Mouse (Mus musculus): Measurements from ENCODE around the gene Wdr95.

The Wdr95 gene

DNA sequence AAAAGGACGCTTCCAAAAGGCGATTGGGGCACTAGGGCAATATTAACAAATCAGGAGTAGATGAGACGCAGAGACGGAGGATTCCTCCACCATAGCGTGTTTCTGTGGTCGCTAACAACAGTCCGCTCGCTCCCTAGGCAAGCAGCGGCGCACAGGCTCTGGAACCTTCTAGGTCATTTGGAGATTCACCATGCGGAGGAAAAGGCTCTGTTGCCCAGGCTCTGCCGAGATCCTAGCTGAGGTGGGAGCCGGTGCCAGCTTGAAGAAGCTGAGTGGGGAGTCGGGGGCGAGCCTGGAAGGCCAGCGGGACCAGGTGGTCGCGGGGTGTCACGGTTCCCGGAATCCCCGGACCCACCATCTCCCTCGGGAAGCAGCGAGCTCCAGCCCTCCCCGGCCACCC lies 107.1 kb downstream of the Wdr95 start:
- DNase-seq, result no peak

DNA sequence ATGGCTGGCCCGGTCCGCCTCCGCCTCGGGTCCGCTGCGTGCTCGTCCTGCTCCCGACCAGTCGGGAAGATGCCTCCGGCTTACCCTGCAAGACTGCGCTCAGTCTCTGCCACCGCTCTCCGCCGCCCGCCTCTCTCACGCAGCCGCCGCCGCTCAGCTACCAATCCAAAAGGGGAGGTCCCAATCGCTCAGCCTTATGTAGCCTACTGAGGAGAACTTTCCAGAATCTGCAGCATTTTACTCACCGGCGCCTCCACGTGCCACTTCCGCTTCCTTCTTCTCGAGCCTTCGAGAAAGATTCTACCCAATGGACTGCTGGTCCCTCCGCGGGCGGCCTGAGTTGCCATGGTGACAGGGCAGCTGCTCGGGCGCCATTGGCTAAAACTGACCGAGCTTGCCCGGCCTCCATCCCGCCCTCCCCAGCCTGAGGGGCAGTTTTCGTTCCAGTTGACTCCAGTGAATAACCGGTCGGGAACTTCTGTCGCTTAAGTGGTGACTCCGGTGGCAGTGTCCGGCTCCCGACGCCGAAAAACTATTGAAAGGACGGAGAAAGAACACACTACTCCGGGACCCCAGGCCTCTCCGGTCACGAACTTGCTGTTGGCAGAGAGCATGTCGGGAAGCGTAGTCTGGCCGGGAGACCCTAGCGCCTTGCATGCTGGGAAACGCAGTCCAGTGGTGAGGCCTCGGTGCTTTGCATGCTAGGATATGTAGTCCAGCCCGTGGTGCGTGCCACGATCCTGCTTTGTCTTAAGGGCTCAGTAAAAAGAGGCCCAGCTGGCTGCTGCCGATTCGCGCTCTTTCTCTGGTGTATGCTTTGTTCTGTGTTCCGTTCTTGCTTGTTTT lies 107.8 kb downstream of the Wdr95 start, which contains the start of gene Hsph1:
Gene Hsph1, minus strand, starts transcription at position 302 of the 846 bp plus-strand sequence.
- DNase-seq, result peak; percentile 98

DNA sequence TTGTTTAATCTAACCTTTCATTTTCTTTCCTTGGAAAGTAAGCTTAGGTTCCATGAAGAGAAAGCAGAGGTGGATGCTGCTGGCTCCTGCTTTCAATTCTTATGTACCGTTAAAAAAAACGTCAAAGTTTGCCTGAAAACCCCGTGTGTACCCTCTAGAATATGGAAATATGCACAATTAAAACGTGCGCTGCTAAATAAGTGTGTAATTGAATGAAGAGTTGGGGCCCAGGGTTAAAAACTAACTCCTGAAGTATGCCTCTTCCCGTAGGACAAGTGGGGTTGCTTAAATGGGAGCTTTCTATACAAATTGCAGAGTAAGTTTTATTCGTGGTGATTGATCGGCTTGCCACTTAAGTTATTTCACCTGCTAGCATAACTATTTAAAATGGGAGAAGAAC lies 108.8 kb downstream of the Wdr95 start:
- no peak for DNase-seq

DNA sequence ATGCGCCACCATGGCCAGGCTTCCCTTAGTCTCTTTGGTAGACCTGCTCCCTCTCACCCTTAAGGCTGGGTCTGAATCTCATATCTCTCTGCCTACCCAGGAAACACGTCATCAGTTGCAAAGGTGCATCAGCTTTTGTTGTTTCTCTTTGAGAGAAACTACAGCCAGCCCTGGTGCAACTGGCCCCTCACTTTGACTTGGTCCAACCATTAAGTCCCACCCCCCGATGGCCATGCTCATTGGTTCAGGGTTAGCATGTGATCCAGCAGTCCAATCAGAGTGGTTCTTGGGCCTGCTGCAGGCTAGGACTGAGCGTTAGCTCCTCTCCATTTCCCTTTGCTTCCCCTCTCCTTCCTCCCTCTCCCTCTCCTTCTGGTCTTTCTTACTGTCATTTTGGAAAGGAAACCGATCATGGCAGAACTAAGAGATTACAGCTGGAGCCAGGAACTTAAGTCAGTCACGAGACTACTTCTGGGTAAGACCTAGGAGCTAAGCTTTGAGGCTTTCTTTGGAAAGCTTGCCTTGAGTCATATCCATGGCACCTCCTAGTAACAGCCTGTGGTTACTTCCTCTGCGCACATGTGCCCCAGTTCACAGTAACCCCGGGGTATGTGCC lies 112.9 kb downstream of the Wdr95 start:
- no peak for DNase-seq

DNA sequence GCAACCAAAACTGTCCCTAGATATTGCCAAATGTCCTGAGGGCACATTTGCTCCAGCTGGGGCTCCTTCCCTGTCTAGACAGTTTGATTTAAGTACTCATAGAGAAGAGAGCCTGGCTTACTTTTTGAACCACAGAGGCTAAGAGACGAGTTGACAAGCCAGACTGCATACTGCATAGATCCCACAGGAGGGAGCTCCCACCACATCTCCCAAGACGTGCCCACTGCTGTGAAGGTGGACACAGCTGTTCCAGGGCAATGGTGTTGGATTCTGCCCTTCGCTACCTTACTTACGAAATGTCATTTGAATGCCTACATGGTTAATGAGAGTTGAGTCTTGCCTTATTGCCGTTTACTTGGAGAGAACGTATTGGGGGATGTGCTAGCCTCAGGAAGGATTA lies 113.9 kb downstream of the Wdr95 start:
- DNase-seq, result no peak

DNA sequence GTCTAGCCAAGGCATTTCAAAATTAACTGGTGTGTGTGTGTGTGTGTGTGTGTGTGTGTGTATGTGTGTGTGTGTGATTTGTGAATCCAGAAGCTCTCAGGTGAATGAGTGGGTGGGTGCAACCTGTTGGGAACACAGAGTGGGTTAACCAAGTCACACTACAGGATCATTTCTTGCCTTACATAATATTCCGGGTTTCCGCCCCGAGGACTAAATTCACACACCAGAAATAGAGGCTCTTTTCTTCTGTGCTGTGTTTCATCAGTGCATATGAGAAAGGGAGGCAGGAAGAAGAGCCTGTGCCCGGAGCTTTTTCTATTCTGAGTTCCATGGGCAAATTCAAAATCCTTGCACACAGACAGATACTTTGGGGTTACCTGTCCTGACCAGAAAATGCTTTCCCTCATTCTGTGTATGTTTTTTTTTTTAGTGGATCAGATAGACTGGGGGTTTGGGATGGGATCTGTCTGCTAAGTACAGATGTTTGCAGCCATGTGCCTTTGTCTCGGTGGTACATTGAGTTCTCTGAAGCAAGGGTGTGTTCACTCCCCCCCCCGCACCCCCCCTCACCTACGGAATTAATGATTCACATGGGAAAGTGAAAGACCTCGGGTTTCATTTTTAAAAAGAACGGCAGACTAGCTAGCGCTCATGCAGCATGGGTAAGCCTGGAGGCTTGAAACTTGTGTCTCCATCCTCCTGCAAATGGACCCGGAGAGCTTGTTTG lies 114.5 kb downstream of the Wdr95 start:
- DNase-seq, result no peak

DNA sequence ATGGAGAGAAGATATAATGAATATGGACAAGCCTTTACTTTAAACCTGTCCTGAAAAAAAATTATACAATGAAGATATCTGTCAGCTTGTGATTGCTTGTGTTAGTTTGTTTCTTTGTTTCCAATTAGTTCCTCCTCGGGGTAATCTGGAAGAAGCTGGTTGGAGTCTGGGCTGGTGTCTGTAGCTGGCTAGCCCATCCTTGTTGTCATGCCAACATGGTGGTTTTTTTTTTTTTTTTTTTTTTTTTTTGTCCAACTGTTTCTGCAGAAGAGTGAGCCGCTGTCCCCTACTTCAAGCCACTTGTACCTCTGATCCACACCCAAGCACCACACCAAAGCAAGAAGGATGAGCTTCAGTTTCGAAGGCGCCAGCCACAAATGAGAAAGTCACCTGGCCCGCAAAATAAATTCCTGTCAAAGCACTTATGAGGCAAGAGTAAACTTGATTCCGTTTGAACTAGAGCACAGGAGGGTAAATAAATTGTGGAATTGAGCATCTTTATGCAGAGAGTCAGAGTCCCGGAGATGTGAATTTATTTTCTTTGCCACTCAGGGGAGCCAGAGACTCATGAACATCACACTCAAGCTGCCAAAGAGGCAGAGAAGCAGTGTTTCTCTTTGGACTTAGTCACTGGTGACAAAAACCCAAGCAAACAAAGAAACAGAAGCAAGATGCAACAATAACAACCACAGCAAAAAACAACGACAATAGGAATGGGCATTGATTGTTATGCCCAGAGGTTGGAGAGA lies 119.1 kb downstream of the Wdr95 start:
- DNase-seq, result no peak

DNA sequence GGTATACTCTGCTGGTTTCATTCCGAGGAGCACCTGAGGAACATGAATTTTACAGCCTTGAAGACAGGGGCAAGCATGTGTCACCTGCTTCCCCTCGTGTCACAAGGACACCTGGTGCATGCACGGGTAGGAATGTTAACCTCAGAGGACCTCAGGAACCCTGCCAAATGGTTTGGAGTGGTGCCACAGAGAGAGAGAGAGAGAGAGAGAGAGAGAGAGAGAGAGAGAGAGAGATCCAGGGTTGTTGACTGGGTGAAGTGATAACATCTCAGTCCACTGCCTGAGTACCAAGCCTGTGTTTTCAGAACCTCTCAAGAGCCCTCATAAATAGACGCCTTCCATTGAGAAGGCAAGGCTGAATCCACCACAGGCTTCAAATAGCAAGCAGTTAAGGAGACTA lies 119.7 kb downstream of the Wdr95 start:
- DNase-seq, result peak; percentile 12

DNA sequence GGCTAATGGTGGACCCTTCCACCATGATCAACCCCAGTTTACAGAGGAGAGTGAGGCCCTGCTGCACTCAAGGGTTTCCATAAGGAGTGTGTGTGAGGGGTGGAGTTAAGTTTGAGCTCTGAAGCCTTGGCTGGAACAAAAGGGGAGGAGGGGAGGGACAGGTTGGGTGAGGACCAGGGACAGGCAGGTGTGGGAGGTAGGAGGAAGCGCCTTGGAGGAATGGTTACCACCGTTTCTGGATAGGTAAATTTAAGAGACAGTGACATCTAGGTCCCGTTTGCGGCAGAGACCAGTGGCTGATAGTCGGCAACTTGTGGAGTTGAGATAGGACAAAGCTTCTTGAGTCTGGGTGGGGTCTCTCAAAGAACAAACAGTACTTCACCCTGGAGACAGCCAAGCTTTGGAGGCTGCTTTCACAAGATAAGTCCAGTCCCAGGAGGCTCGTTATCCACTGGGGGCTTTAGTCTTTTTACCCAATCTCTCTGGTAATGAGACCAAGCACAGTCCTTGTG lies 120.5 kb downstream of the Wdr95 start:
- DNase-seq, result no peak

DNA sequence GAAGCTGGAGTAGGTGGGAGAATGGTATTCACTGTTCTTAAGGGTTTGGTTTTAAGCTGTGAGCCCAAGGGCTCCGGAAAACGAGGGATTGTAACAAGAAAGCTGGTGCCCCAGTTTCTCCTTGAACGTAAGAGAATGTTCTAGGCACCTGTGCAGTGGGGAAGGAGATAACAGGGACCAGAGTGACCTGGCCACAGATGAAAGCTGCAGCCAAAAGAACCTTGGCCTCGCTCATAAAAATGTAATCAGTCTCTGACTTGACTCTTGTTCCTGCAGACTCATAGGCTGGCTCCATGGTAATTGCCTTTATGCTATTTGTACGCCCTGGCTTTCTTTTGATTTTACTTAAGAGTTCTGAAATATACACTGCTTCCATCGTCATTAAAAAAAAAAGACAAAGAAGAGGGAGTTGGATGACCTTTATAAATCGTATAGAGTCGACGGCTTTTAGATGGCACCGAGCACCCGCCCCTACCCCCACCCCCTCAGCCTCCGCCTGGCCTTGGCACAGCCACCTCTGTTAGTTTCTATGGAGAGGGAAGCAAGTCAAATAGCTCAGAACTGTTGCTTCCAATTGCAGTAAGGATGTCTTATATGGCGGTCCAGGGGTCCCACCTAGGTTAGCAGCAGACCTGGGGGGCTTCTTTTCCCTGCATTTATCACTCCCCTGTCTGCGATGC lies 121.2 kb downstream of the Wdr95 start:
- DNase-seq, result no peak

DNA sequence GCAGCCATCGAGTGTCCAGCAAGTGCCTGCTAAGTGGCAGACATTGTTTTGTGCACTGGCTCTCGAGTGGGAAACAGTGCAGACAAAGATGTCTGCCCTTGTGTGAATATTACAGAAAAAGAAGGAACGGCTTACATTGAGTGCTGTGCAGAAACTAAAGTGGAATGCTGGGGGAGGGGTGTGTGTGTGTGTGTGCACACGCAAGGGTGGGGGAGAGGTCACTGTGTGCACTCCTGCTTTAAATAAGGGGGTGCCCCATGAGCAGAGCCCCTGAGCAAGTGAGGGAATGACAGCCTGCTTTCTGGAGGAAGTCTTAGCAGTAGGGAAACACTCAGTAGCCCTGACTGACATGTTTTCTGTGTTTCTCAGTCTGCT lies 121.7 kb downstream of the Wdr95 start:
- DNase-seq, result no peak

DNA sequence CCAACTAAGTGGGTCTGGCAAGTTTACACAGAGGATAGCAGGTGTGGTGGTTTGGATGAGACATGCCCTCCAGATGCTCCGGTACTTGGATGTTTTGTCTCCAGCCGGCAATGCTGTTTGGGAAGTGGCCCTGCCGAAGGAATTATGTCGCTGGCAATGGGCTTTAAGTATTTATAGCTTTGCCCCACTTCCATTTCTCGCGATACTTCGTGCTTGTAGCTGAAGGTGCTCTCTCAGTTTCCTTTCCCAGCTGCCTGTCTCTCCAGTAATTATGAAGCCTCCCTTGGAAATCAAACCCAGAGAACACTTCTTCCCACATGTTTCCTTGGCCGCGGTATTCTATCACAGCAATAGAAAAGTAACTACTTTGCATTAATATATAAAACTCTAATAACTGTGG lies 127.2 kb downstream of the Wdr95 start:
- DNase-seq, result no peak

DNA sequence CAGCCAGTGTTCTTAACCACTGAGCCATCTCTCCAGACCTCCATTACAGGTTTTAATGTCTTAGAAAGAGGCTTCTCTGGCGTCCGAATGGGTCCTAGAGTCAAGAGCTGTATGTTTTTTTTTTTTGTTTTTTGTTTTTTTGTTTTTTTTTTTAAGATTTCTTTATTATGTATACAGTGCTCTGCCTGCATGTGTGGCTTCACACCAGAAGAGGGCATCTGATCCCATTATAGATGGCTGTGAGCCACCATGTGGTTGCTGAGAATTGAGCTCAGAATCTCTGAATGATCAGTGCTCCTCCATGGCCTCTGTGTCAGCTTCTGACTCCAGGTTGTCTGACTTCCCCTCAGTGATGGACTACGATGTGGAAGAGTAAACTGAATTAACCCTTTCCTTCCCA lies 129.5 kb downstream of the Wdr95 start:
- no peak for DNase-seq

DNA sequence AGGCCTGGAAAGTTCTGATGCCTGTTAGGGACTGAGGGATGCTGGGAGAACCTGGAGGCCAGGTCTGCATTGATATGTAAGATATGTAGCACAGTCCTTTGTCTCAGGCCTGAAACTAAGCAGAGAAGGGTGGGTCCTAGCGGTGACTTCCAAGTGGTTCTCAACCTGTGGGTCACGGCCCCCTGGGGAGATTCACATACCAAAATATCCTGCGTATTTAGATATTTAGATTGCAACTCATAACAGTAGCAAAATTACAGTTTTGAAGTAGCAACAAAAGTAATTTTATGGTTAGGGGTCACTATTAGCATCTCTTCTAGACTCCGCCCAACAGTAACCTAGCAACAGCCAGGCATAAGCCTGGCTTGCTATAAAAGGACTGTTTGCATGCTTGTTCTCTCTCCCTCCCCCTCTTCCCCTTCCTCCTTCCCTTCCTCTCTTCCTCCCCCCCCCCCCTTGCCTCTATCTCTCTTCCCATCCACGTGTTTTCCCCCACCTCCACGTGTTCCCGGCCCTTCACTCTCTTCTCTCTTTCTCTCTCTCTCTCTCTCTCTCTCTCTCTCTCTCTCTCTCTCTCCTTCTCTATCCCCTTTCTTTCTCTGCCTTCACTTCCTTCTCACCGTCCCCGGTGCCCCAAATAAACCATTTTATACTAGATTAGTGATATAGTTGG lies 130.4 kb downstream of the Wdr95 start:
- DNase-seq, result no peak

DNA sequence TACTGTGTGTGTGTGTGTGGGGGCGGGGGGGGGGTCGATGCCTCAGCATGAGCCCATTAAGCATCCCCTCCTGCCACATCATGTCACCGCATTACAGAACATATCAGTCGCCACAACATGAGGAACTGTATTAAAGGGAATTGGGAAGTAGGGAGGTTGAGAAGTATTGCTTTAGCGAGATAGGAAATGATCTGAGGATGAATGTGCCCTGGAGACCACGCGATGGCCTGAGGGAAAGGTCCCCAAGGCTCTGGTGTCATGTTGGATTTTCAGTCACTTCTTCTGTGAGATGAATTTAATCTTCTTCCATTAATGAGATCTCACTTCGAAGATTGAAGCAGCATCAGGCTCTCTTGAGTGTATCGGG lies 130.9 kb downstream of the Wdr95 start:
- DNase-seq, result no peak

DNA sequence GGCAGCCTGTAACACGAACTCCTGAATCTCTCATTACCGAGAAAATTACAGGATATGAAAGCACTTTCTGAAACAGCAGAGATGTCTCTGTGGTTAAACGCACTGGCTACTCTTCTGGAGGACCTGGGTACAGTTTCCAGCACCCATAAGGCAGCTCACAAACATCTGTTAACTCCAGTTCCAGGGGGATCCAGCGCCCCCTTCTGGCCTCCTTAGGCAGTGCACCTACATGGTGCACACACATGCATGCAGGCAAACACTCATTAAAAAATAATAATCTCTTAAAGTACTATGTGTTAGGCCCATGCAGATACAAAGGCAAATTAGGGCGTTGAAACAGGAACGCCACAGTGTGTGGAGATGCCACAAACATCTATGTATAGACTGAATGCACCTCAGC lies 132.9 kb downstream of the Wdr95 start:
- no peak for DNase-seq
